Mouse (Mus musculus) adrenal gland, postnatal 4 days (tissue): Measurements from ENCODE around the gene Arpc2. TPM values are rescaled to one million over a fixed set of nuclear protein-coding genes. Genes with fewer than 3 reads are reported as not detected.
"Not testable (repeated sequence)": the region's sequence is repeated elsewhere in the genome, so short reads cannot be mapped to it uniquely, and the experiment has no call there.

Experiments
- DNase-seq, 2 experiments: peaks; one replicate each; pipeline ENCODE4 v3.0.0; 2021 to 2022; ENCODE audit warnings: low spot score in 2 of 2, mixed read lengths in 2 of 2
- total RNA-seq, 2 experiments: library from RNA; stranded (reverse); gene quantifications; 2 replicates each; pipeline ENCODE4 v1.2.3; 2021

The Arpc2 gene
- total RNA-seq, 2 experiments from 2014 or later: 198 to 205 TPM

- DNase-seq: no peak
Observed at GRCm38 (mm10) chr1:74281886-74282285, 46.0 kb downstream of the Arpc2 start.

GRCm38 (mm10) chr1:74282896-74283625, 47.2 kb downstream of the Arpc2 start:
- no peak for DNase-seq

- peak in 1 of 2 experiments; percentile 41 for DNase-seq
Observed at GRCm38 (mm10) chr1:74283686-74284463, 48.0 kb downstream of the Arpc2 start.

GRCm38 (mm10) chr1:74284543-74285160, 48.8 kb downstream of the Arpc2 start, which contains the start of the genes Aamp and Pnkd:
TSS of gene Aamp (minus strand) at chr1:74284738.
TSS of gene Pnkd (plus strand) at chr1:74284930.
- DNase-seq: peak; percentile 88 to 98

- DNase-seq: no peak
Observed at GRCm38 (mm10) chr1:74285212-74286010, 49.5 kb downstream of the Arpc2 start.

- DNase-seq: not testable (repeated sequence)
Observed at GRCm38 (mm10) chr1:74286869-74287607, 51.2 kb downstream of the Arpc2 start.

- no peak for DNase-seq
Observed at GRCm38 (mm10) chr1:74288327-74288726, 52.4 kb downstream of the Arpc2 start.

- DNase-seq: no peak
Observed at GRCm38 (mm10) chr1:74289248-74289647, 53.4 kb downstream of the Arpc2 start.

GRCm38 (mm10) chr1:74289740-74290139, 53.9 kb downstream of the Arpc2 start:
- DNase-seq: no peak

GRCm38 (mm10) chr1:74290141-74290540, 54.3 kb downstream of the Arpc2 start:
- no peak for DNase-seq

GRCm38 (mm10) chr1:74292331-74293020, 56.6 kb downstream of the Arpc2 start:
- DNase-seq: no peak

GRCm38 (mm10) chr1:74293306-74293960, 57.5 kb downstream of the Arpc2 start:
- no peak for DNase-seq

- DNase-seq: no peak
Observed at GRCm38 (mm10) chr1:74294090-74294643, 58.3 kb downstream of the Arpc2 start.

GRCm38 (mm10) chr1:74294733-74295455, 59.0 kb downstream of the Arpc2 start:
- no peak for DNase-seq

- DNase-seq: peak; percentile 48 to 72
Observed at GRCm38 (mm10) chr1:74295456-74296171, 59.7 kb downstream of the Arpc2 start.

- no peak for DNase-seq
Observed at GRCm38 (mm10) chr1:74296477-74296876, 60.6 kb downstream of the Arpc2 start.

- peak in 1 of 2 experiments; percentile 28 for DNase-seq
Observed at GRCm38 (mm10) chr1:74297269-74297668, 61.4 kb downstream of the Arpc2 start.
